Mouse (Mus musculus): ENCODE results near the gene Pde4d. TPM values are rescaled to one million over a fixed set of nuclear protein-coding genes. Genes with fewer than 3 reads are reported as not detected.

Pde4d gene
- polyA plus RNA-seq, 1 experiment, result 12.7 TPM

- no peak for TF ChIP-seq GATA1 (IDR thresholded peaks at IDR 0.05; ENCODE audit: low read length)
Observed at GRCm38 (mm10) chr13:108686807-108687206, 237.1 kb downstream of the Pde4d start.

- TF ChIP-seq GATA1 (IDR thresholded peaks at IDR 0.05; ENCODE audit: low read length), result no peak
Observed at GRCm38 (mm10) chr13:108692883-108693550, 243.3 kb downstream of the Pde4d start.

GRCm38 (mm10) chr13:108705441-108705840, 255.7 kb downstream of the Pde4d start:
- no peak for TF ChIP-seq GATA1 (IDR thresholded peaks at IDR 0.05; ENCODE audit: low read length)

- TF ChIP-seq GATA1 (IDR thresholded peaks at IDR 0.05; ENCODE audit: low read length), result no peak
Observed at GRCm38 (mm10) chr13:108714032-108714431, 264.3 kb downstream of the Pde4d start.

GRCm38 (mm10) chr13:108715029-108715428, 265.3 kb downstream of the Pde4d start:
- no peak for TF ChIP-seq GATA1 (IDR thresholded peaks at IDR 0.05; ENCODE audit: low read length)

GRCm38 (mm10) chr13:108722234-108722633, 272.5 kb downstream of the Pde4d start:
- TF ChIP-seq GATA1 (IDR thresholded peaks at IDR 0.05; ENCODE audit: low read length), result no peak

GRCm38 (mm10) chr13:108751155-108751840, 301.6 kb downstream of the Pde4d start:
- no peak for TF ChIP-seq GATA1 (IDR thresholded peaks at IDR 0.05; ENCODE audit: low read length)

GRCm38 (mm10) chr13:108757477-108757876, 307.7 kb downstream of the Pde4d start:
- TF ChIP-seq GATA1 (IDR thresholded peaks at IDR 0.05; ENCODE audit: low read length), result no peak

- TF ChIP-seq GATA1 (IDR thresholded peaks at IDR 0.05; ENCODE audit: low read length), result no peak
Observed at GRCm38 (mm10) chr13:108758331-108758730, 308.6 kb downstream of the Pde4d start.

- TF ChIP-seq GATA1 (IDR thresholded peaks at IDR 0.05; ENCODE audit: low read length), result no peak
Observed at GRCm38 (mm10) chr13:108759140-108759539, 309.4 kb downstream of the Pde4d start.

- TF ChIP-seq GATA1 (IDR thresholded peaks at IDR 0.05; ENCODE audit: low read length), result no peak
Observed at GRCm38 (mm10) chr13:108763295-108763694, 313.5 kb downstream of the Pde4d start.

- TF ChIP-seq GATA1 (IDR thresholded peaks at IDR 0.05; ENCODE audit: low read length), result no peak
Observed at GRCm38 (mm10) chr13:108766020-108766727, 316.4 kb downstream of the Pde4d start.

GRCm38 (mm10) chr13:108769465-108770056, 319.8 kb downstream of the Pde4d start:
- no peak for TF ChIP-seq GATA1 (IDR thresholded peaks at IDR 0.05; ENCODE audit: low read length)

GRCm38 (mm10) chr13:108772386-108772785, 322.6 kb downstream of the Pde4d start:
- no peak for TF ChIP-seq GATA1 (IDR thresholded peaks at IDR 0.05; ENCODE audit: low read length)

GRCm38 (mm10) chr13:108774981-108775380, 325.2 kb downstream of the Pde4d start:
- TF ChIP-seq GATA1 (IDR thresholded peaks at IDR 0.05; ENCODE audit: low read length), result no peak

GRCm38 (mm10) chr13:108775882-108776281, 326.1 kb downstream of the Pde4d start:
- no peak for TF ChIP-seq GATA1 (IDR thresholded peaks at IDR 0.05; ENCODE audit: low read length)
